ENCODE assay signal across 10 mouse cellular contexts in genomic region chr11:45396009-45396408, GRCm38 (mm10).
DNase-seq lines count a peak whose midpoint lies in the region; ATAC-seq lines count a peak whose summit lies in the region.
"Had no signal": no experiment of that assay in that cellular context is flagged by ENCODE, and none has a peak within 500 bp of the region (broad histone marks: within the 10 kb centered on the region; RNA-seq: fewer than 3 reads in every experiment).

No protein-coding gene starts in this region.

- no peak overlapping the region for H3K9ac ChIP-seq in neural tube, embryonic 12.5 days
- H3K9ac ChIP-seq in hindbrain, embryonic 14.5 days: no peak overlapping the region
- H3K9ac ChIP-seq: liver, embryonic 15.5 days had no signal

- DNase-seq in heart, postnatal 4 days: peak; percentile 33
- DNase-seq in heart, adult 11 months: no peak
- no peak for DNase-seq in neural tube, embryonic 10.5 days (ENCODE audit: extremely low spot score, low spot score)
- peak; percentile 67 for DNase-seq in hindbrain, embryonic 14.5 days (ENCODE audit: low spot score)
- peak; percentile 30 for DNase-seq in retina, embryonic 14.5 days (ENCODE audit: low spot score)
- DNase-seq: thymus, adult 2 months had no signal

- H3K4me3 ChIP-seq in neural tube, embryonic 12.5 days: no peak overlapping the region
- H3K4me3 ChIP-seq in hindbrain, embryonic 14.5 days (replicated peaks; ENCODE audit: low read length): no peak overlapping the region
- H3K4me3 ChIP-seq: liver, embryonic 15.5 days; myocyte had no signal

- no peaks in the 10 kb centered on the region for H3K27me3 ChIP-seq in neural tube, embryonic 12.5 days (replicated peaks)
- H3K27me3 ChIP-seq in hindbrain, embryonic 14.5 days (ENCODE audit: control insufficient read depth, insufficient read depth, low read length): no peaks in the 10 kb centered on the region
- H3K27me3 ChIP-seq: liver, embryonic 15.5 days had no signal

- H3K4me1 ChIP-seq in neural tube, embryonic 12.5 days: no peaks in the 10 kb centered on the region
- peaks cover 21% of the 10 kb centered on the region for H3K4me1 ChIP-seq in hindbrain, embryonic 14.5 days (replicated peaks; ENCODE audit: control insufficient read depth, insufficient read depth, low read length)
- H3K4me1 ChIP-seq: liver, embryonic 15.5 days had no signal

- H3K27ac ChIP-seq in neural tube, embryonic 12.5 days: no peak overlapping the region
- H3K27ac ChIP-seq in hindbrain, embryonic 14.5 days: peak overlapping the region; percentile 43
- H3K27ac ChIP-seq: liver, embryonic 15.5 days had no signal

- no peak overlapping the region for H3K4me2 ChIP-seq in neural tube, embryonic 12.5 days (replicated peaks)
- no peak overlapping the region for H3K4me2 ChIP-seq in hindbrain, embryonic 14.5 days (replicated peaks)
- H3K4me2 ChIP-seq: liver, embryonic 15.5 days had no signal

- ATAC-seq in neural tube, embryonic 12.5 days (ENCODE audit: low FRiP score, low read depth): peak; percentile 50; the same call in 1 of the 2 replicates
- ATAC-seq in hindbrain, embryonic 14.5 days (ENCODE audit: low FRiP score): peak; percentile 62; the same call in 1 of the 2 replicates
- no peak for ATAC-seq in activated CD4-positive, CD25-positive, alpha-beta regulatory T cell, adult 4 months

- H3K9me3 ChIP-seq in neural tube, embryonic 12.5 days: no peaks in the 10 kb centered on the region
- no peaks in the 10 kb centered on the region for H3K9me3 ChIP-seq in hindbrain, embryonic 14.5 days (ENCODE audit: control insufficient read depth, low read length)
- H3K9me3 ChIP-seq: liver, embryonic 15.5 days had no signal

- WGBS in neural tube, embryonic 12.5 days: 37% methylated on average over 3 of the region's 3 CpGs
- WGBS in hindbrain, embryonic 14.5 days: 10% methylated on average over 3 of the region's 3 CpGs

- no peaks in the 10 kb centered on the region for H3K36me3 ChIP-seq in neural tube, embryonic 12.5 days
- no peaks in the 10 kb centered on the region for H3K36me3 ChIP-seq in hindbrain, embryonic 14.5 days (replicated peaks; ENCODE audit: control insufficient read depth, insufficient read depth)
- H3K36me3 ChIP-seq: liver, embryonic 15.5 days had no signal

Comparison
In these comparisons a context has a peak if more than half of its experiments do, and no peak if none do; other contexts are left out.
1. DNase-seq: peak in heart, postnatal 4 days (single experiment), hindbrain, embryonic 14.5 days (single experiment) and retina, embryonic 14.5 days (single experiment); none in heart, adult 11 months (single experiment) and neural tube, embryonic 10.5 days (single experiment).